Mouse (Mus musculus) lung, postnatal 0 days (tissue): ENCODE data around the gene Eif4e3. TPM values are rescaled to one million over a fixed set of nuclear protein-coding genes. Genes with fewer than 3 reads are reported as not detected.

ENCODE experiments used
- ATAC-seq: fragments of 200-750 bp; cut with Nextera tagmentation; 2 replicates; pipeline ENCODE4 v1.8.0; 2017; ENCODE audit warnings: moderate library complexity
- DNase-seq: peaks from one replicate; pipeline ENCODE4 v3.0.0-alpha.2; 2016; ENCODE audit warnings: low spot score
- H3K27ac ChIP-seq: fragments of 300-500 bp; sonication (generic); 2 replicates; pipeline ENCODE4 v1.5.1; 2014; ENCODE audit warnings: antibody characterized with exemption, mild to moderate bottlenecking, low read length, mixed read lengths
- H3K27me3 ChIP-seq: fragments of 300-500 bp; sonication (generic); replicated peaks from 2 replicates; pipeline ENCODE4 v1.6.1; 2014; ENCODE audit warnings: low read length, mixed read lengths; ENCODE audit not compliant: insufficient read depth
- H3K36me3 ChIP-seq: fragments of 300-500 bp; sonication (generic); 2 replicates; pipeline ENCODE4 v1.6.1; 2014; ENCODE audit warnings: low read length, mixed read lengths; ENCODE audit not compliant: insufficient read depth
- H3K4me1 ChIP-seq: fragments of 300-500 bp; sonication (generic); 2 replicates; pipeline ENCODE4 v1.6.1; 2014; ENCODE audit warnings: antibody characterized with exemption, low read depth, low read length, mixed read lengths; ENCODE audit not compliant: insufficient read depth
- H3K4me2 ChIP-seq: fragments of 300-500 bp; sonication (generic); replicated peaks from 2 replicates; pipeline ENCODE4 v1.6.1; 2014; ENCODE audit warnings: low read depth, mild to moderate bottlenecking, low read length, moderate library complexity, mixed read lengths
- H3K4me3 ChIP-seq: fragments of 300-500 bp; sonication (generic); 2 replicates; pipeline ENCODE4 v1.5.1; 2014; ENCODE audit warnings: low read depth, low read length
- H3K9ac ChIP-seq: fragments of 300-500 bp; sonication (generic); replicated peaks from 2 replicates; pipeline ENCODE4 v1.6.1; 2014; ENCODE audit warnings: low read depth, mild to moderate bottlenecking
- H3K9me3 ChIP-seq: fragments of 300-500 bp; sonication (generic); 2 replicates; pipeline ENCODE4 v1.6.1; 2016; ENCODE audit warnings: low read length, mixed read lengths
- CTCF ChIP-seq: IDR thresholded peaks from 2 replicates; pipeline ENCODE4 v1.5.1; 2016; ENCODE audit warnings: antibody characterized with exemption, mild to moderate bottlenecking
- EP300 ChIP-seq: IDR thresholded peaks from 2 replicates; pipeline ENCODE4 v1.6.1; 2016; ENCODE audit warnings: antibody characterized with exemption, mild to moderate bottlenecking, control low read depth
- WGBS: fragments of 180-500 bp; shearing (Covaris S2); extraction: QIAGEN DNeasy Blood & Tissue Kit; methylation state at CpG from one replicate; pipeline ENCODE4 v1.1.7; 2014; 5-methylcytosine and 5-hydroxymethylcytosine counted together
- polyA plus RNA-seq: library from polyadenylated mRNA; unstranded; fragments of >200 nt; fragmentation: Nextera tagmentation; extraction: Ambion mirVana; gene quantifications from 2 replicates; pipeline ENCODE4 v1.2.1, GENCODE M21; 2015

Eif4e3 gene
- polyA plus RNA-seq, 1 experiment from 2014 or later, result 21.2 TPM

- H3K4me3 ChIP-seq, result no peak overlapping the region
- TF ChIP-seq CTCF, result no peak
- ATAC-seq, result no peak
- no peak for DNase-seq
- no peaks in the 10 kb centered on the region for H3K27me3 ChIP-seq
- no peak overlapping the region for H3K9ac ChIP-seq
- no peak overlapping the region for H3K27ac ChIP-seq
- no peaks in the 10 kb centered on the region for H3K9me3 ChIP-seq
- H3K4me2 ChIP-seq, result no peak overlapping the region
- no peaks in the 10 kb centered on the region for H3K4me1 ChIP-seq
- 74% methylated on average over 2 of the region's 2 CpGs for WGBS
- H3K36me3 ChIP-seq, result no peaks in the 10 kb centered on the region
Measured at GRCm38 (mm10) chr6:99656088-99656487, 10.5 kb downstream of the Eif4e3 start.

DNA sequence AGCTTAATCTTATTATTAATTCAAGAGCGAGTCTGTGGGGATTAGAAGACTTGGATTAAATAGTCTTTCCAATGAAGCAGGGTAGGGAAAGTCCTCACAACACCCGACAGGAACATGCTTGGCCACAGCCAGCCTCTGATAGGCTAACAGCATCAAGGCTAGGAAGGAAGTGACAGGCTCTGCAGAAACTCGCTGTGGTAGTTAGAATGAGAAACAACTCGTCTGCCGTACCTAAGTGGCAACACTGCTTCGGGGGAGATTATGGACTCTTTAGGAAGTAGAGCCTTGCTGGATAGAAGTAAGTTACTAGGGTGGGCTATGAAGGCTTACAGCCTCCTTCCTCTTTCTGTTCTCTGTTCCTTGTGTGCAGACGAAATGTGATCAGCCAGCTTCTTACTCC, 11.1 kb downstream of the Eif4e3 start:
- WGBS, result 55% methylated on average over 7 of the region's 7 CpGs
- Histone ChIP-seq H3K27ac (no peak overlapping the region), H3K4me1 (no peaks in the 10 kb centered on the region), H3K36me3 (no peaks in the 10 kb centered on the region), H3K9ac (no peak overlapping the region), H3K4me2 (no peak overlapping the region), H3K27me3 (no peaks in the 10 kb centered on the region), H3K9me3 (no peaks in the 10 kb centered on the region), H3K4me3 (no peak overlapping the region)
- peak; percentile 11 for DNase-seq
- no peak for ATAC-seq
- no peak for TF ChIP-seq CTCF
- TF ChIP-seq EP300, result no peak

DNA sequence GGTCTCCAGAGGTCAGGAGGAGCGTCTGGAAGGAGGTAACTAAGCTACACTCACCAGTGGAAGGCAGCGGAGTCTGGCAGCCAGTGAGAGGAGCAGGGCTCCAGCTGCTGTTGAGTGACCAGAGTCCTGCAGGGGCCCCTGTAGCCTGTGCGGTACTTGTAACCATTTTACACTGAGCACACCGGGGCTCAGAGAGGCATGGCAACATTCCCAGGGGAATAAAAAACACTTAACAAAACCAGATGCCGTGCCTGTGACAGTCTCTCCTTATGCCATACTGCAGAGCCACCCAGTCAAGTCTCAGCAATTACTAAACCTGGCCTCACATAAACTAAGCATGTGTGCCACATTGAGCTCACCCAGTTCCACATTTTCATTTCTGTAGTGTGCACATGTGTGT, 12.2 kb downstream of the Eif4e3 start:
- H3K4me2 ChIP-seq, result no peak overlapping the region
- H3K9ac ChIP-seq, result no peak overlapping the region
- H3K4me3 ChIP-seq, result no peak overlapping the region
- H3K9me3 ChIP-seq, result no peaks in the 10 kb centered on the region
- H3K27me3 ChIP-seq, result no peaks in the 10 kb centered on the region
- no peak for TF ChIP-seq EP300
- TF ChIP-seq CTCF, result no peak
- ATAC-seq (no peak), DNase-seq (no peak)
- no peak overlapping the region for H3K27ac ChIP-seq
- H3K4me1 ChIP-seq, result no peaks in the 10 kb centered on the region
- 48% methylated on average over 5 of the region's 5 CpGs for WGBS
- no peaks in the 10 kb centered on the region for H3K36me3 ChIP-seq

DNA sequence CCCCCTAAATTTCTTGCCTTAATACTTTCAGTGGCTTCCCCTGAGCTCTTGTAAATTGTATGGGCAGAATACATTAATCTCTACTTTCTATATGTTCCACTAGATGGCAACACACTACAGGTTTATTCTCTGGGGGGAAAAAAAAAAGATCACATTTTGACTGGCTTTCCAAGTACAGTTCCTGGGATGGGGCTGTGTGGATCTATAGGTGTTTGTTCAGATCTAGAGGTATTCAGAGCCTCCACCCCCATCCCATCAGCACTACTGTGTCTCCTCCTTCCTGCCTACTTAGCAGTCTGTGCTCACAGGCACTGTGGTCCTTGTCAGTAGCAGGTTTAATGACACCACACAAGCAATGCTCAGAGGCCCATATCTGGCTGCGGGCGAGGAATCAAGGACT, 14.2 kb downstream of the Eif4e3 start:
- H3K4me2 ChIP-seq, result no peak overlapping the region
- ATAC-seq, result no peak
- DNase-seq, result peak; percentile 33
- peak; percentile 46 for TF ChIP-seq CTCF
- no peak for TF ChIP-seq EP300
- H3K4me1 ChIP-seq, result no peaks in the 10 kb centered on the region
- H3K9ac ChIP-seq, result no peak overlapping the region
- H3K4me3 ChIP-seq, result no peak overlapping the region
- H3K27ac ChIP-seq, result no peak overlapping the region
- 72% methylated on average over 2 of the region's 2 CpGs for WGBS
- H3K9me3 ChIP-seq, result no peaks in the 10 kb centered on the region
- H3K36me3 ChIP-seq, result no peaks in the 10 kb centered on the region
- H3K27me3 ChIP-seq, result no peaks in the 10 kb centered on the region

GRCm38 (mm10) chr6:99649307-99649706, 17.3 kb downstream of the Eif4e3 start:
- Histone ChIP-seq H3K27ac (no peak overlapping the region), H3K9ac (no peak overlapping the region), H3K4me1 (peaks cover 1% of the 10 kb centered on the region; the same call in 1 of the 2 replicates), H3K4me2 (no peak overlapping the region), H3K27me3 (no peaks in the 10 kb centered on the region), H3K4me3 (no peak overlapping the region), H3K9me3 (no peaks in the 10 kb centered on the region), H3K36me3 (no peaks in the 10 kb centered on the region)
- ATAC-seq, result peak; percentile 50
- WGBS, result 49% methylated on average over 2 of the region's 2 CpGs
- DNase-seq, result peak; percentile 54
- TF ChIP-seq CTCF, result no peak
- no peak for TF ChIP-seq EP300

DNA sequence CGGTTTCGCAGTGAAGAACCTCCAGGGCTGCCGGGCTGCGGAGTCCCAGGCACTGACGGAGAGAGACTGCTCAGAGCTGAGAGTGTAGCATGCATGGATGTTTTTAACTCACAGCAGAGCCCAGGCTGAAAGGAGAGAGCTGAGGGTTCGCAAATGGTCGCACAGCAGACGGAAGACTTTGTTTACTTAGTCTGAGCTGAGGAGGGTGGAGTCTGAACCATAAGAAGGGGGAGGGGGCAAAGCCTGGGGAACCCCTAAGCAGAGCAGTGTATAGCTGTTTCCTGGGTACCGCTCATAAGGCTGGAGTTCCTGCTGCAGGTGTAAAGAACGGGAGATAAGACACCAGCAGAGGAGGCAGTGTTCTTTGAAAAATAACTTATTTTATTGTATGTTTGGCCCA, 20.2 kb downstream of the Eif4e3 start:
- no peak overlapping the region for H3K4me3 ChIP-seq
- peak overlapping the region; percentile 3; the same call in 1 of the 2 replicates for H3K4me2 ChIP-seq
- no peaks in the 10 kb centered on the region for H3K36me3 ChIP-seq
- peaks cover 3% of the 10 kb centered on the region; the same call in 1 of the 2 replicates for H3K4me1 ChIP-seq
- no peak overlapping the region for H3K27ac ChIP-seq
- H3K9me3 ChIP-seq, result no peaks in the 10 kb centered on the region
- no peak for DNase-seq
- ATAC-seq, result no peak
- WGBS, result 23% methylated on average over 10 of the region's 10 CpGs
- TF ChIP-seq CTCF (no peak), EP300 (no peak)
- H3K27me3 ChIP-seq, result no peaks in the 10 kb centered on the region
- no peak overlapping the region for H3K9ac ChIP-seq

GRCm38 (mm10) chr6:99644876-99645275, 21.7 kb downstream of the Eif4e3 start:
- no peak overlapping the region for H3K4me3 ChIP-seq
- ATAC-seq (no peak), DNase-seq (no peak)
- no peaks in the 10 kb centered on the region for H3K36me3 ChIP-seq
- no peak overlapping the region for H3K4me2 ChIP-seq
- 67% methylated on average over 5 of the region's 5 CpGs for WGBS
- H3K27me3 ChIP-seq, result no peaks in the 10 kb centered on the region
- no peak overlapping the region for H3K27ac ChIP-seq
- H3K9ac ChIP-seq, result no peak overlapping the region
- TF ChIP-seq EP300, result no peak
- TF ChIP-seq CTCF, result peak; percentile 39
- H3K4me1 ChIP-seq, result peaks cover 3% of the 10 kb centered on the region; the same call in 1 of the 2 replicates
- no peaks in the 10 kb centered on the region for H3K9me3 ChIP-seq
